Mouse (Mus musculus) macrophage (primary cell): ENCODE measurements around the gene Camk2n1. TPM values are rescaled to one million over a fixed set of nuclear protein-coding genes. Genes with fewer than 3 reads are reported as not detected.

ENCODE experiments used
- H3K27ac ChIP-seq: fragments of 350-480 bp; formaldehyde crosslinking; 2 replicates; pipeline ENCODE4 v1.9.0; 2021
- H3K36me3 ChIP-seq: fragments of 350-480 bp; formaldehyde crosslinking; 2 replicates; pipeline ENCODE4 v1.9.0; 2021; ENCODE audit errors: inconsistent target
- H3K4me3 ChIP-seq: fragments of 350-480 bp; formaldehyde crosslinking; 2 replicates; pipeline ENCODE4 v1.9.0; 2021; ENCODE audit errors: inconsistent target
- H3K79me2 ChIP-seq: fragments of 350-480 bp; formaldehyde crosslinking; 2 replicates; pipeline ENCODE4 v1.9.0; 2021; ENCODE audit errors: inconsistent target
- WGBS: methylation state at CpG from one replicate; pipeline ENCODE4 v1.1.7; 2026; ENCODE audit warnings: inconsistent platforms; ENCODE audit not compliant: missing documents; 5-methylcytosine and 5-hydroxymethylcytosine counted together
- polyA plus RNA-seq: library from polyadenylated mRNA; stranded (reverse); fragments of 250-400 nt; gene quantifications from 3 replicates; pipeline ENCODE4 v1.2.4, GENCODE M21; 2018; ENCODE audit warnings: inconsistent platforms

Gene Camk2n1
- polyA plus RNA-seq, 1 experiment from 2014 or later = not detected

GRCm38 (mm10) chr4:138429778-138430177, 24.3 kb upstream of the Camk2n1 start:
- 33% methylated on average over 3 of the region's 3 CpGs for WGBS
- H3K4me3 ChIP-seq = no peak overlapping the region
- peaks cover 2% of the 10 kb centered on the region; the same call in 1 of the 2 replicates for H3K79me2 ChIP-seq
- H3K36me3 ChIP-seq = no peaks in the 10 kb centered on the region
- H3K27ac ChIP-seq = no peak overlapping the region

DNA sequence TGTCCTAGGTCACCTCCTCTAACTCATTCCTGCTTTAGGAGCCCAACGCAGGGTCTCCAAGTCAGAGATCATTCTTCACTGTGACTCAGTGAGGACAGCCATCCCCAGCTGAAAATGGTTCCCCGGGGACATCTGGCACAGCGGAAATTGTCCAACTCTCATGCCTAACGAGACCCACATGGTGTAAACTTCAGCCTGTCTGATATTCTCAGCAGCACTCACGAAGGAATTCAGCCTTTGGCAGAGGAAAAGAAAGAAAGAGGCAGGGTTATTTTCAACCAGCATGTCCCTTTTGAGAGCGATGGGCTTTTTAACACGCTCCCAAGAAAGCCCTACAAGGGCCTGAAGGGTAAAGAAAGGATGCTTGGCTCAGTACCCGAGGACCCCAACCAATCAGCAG, 22.8 kb upstream of the Camk2n1 start:
- no peaks in the 10 kb centered on the region for H3K36me3 ChIP-seq
- 61% methylated on average over 8 of the region's 8 CpGs for WGBS
- H3K4me3 ChIP-seq = no peak overlapping the region
- H3K79me2 ChIP-seq = peaks cover 18% of the 10 kb centered on the region
- no peak overlapping the region for H3K27ac ChIP-seq

DNA sequence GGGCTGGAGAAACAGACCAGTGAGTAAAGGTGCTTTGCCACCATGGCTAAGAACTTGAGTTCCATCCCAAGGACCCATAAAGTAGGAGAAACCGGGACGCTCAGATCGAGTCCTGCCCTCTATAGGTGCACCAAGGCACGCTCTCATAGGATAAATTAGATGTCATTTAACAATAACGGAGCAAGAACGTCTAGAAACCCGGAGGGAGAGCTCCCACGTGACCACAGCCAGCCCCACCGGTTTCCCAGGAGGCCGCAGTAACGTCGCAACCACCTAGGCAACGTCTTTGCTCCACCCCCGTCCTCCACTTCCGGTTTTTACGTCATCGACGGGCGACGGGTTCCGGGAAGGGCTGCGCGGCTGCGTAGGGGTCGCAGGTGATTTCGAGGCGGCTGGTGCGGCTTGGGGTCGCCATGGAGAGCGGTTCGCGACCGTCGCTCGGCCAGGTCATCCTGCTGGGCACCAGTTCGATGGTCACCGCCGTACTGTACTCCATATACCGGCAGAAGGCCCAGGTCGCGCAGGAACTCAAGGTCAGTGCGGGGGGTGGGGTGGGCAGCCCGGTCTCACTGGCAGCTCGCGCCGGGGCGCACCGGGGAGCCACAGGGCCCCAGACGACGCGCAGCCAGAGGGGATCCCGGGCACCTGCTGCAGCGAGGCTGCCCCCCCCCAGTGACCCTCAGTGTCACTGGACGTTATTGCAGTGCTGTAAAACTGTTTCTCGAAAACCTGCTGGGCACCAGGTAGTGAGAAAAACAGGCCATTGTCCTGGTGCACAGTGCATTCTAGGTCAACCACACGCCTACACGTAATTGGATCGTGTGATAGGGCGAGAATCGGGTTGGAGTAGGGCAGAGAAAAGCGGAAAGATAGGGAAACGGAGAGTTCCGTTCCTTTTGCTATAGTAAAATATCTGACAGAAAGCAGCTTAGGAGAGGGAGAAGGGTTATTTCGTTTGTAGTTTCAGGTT, 19.5 kb upstream of the Camk2n1 start, which contains the start of gene Mul1:
Mul1 (plus strand) TSS at position 325 of the 970 bp plus-strand sequence.
- H3K27ac ChIP-seq = 0 out of 2 replicates have a peak within 1 kb of the TSS, but pooled peaks have one; percentile 21
- 1% methylated on average over 64 of the region's 64 CpGs for WGBS
- H3K36me3 ChIP-seq = peaks cover 25% of the 10 kb centered on the region
- H3K79me2 ChIP-seq = peaks cover 33% of the 10 kb centered on the region
- H3K4me3 ChIP-seq = peak within 1 kb of the TSS; percentile 76

DNA sequence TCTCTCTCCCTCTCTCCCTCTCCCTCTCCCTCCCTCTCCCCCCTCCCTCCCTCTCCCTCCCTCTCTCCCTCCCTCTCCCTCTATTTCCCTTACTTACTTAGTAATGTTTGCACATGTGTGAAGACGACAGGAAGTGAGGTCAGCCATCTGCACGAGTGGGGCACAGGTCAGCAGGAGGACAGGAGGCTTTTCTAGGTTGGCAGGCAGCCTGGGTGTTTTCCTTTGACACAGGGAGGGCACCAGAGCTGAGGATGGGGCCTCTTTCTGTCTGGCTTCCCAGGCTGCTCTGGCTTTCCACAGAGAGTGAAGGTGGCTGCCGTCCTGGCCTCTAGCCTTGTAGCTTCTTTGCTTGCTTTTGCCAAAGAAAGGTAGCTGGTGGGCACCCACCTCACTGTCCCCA, 14.1 kb upstream of the Camk2n1 start:
- Histone ChIP-seq H3K36me3 (peaks cover 43% of the 10 kb centered on the region), H3K4me3 (no peak overlapping the region), H3K79me2 (peaks cover 28% of the 10 kb centered on the region), H3K27ac (no peak overlapping the region)
- WGBS = 52% methylated on average over 3 of the region's 3 CpGs

DNA sequence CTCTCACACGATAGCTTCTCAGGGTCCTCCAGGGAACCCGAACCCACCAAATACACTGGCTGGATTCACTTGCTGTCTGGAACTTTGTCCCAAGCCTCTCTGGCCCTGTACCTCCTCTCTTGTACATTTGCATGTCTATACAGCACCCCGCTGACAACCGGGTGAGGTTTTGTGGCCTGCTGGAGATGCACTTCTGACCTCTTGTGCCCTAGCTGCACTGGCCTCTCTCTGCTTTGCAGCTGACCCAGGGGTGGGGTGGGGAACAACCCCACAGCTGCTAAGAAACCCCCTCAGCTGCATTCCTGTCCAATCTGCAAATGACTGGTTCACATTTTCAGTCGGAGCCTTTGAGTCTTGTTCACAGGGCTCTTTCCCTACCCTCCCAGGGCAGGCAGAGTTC, 9.2 kb upstream of the Camk2n1 start:
- Histone ChIP-seq H3K4me3 (no peak overlapping the region), H3K27ac (no peak overlapping the region), H3K79me2 (no peaks in the 10 kb centered on the region), H3K36me3 (peaks cover 16% of the 10 kb centered on the region)
- 46% methylated on average over 5 of the region's 5 CpGs for WGBS

DNA sequence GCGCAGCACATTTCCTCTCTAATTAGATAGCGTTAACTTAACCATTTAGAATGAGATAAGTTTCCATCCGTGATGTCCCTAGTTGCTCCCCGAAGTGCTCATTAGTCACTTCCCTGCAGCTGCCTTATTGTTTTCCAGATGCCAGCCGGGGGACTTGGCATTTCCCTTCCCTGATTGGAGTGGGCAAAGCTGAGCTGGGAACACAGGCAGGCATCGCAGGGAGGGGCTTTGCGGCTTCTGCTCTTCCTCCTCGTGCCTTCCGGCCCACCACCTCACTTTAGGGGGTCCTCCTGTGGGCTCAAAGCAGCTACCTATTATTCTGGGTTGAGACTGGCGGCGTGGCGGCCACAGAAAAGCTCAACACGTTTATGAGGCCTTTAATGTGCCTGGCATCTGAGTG, 7.1 kb upstream of the Camk2n1 start:
- WGBS = 24% methylated on average over 13 of the region's 13 CpGs
- Histone ChIP-seq H3K36me3 (no peaks in the 10 kb centered on the region), H3K79me2 (no peaks in the 10 kb centered on the region), H3K27ac (no peak overlapping the region), H3K4me3 (no peak overlapping the region)

DNA sequence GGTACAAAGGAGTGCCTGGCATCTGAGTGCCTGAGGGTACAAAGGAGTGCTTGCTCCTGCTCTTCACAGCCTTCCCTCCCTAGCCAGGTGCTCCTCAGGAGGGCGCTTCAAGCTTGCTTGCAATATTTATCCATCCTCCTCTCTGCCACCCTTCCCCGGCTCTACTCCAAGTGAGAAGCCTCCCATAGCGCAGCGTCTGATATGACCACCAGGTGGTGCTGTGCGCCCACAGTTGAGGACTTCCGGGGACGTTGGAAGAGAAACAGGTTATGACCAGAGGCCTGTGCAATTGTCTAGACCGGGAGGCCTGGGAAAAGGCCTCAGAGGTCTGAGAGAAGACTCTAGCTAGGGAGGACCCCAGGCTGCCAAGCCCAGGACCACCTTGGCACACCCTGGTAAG, 6.7 kb upstream of the Camk2n1 start:
- Histone ChIP-seq H3K4me3 (no peak overlapping the region), H3K27ac (no peak overlapping the region), H3K36me3 (no peaks in the 10 kb centered on the region), H3K79me2 (no peaks in the 10 kb centered on the region)
- 2% methylated on average over 8 of the region's 8 CpGs for WGBS

GRCm38 (mm10) chr4:138447827-138448602, 6.1 kb upstream of the Camk2n1 start:
- Histone ChIP-seq H3K27ac (no peak overlapping the region), H3K79me2 (no peaks in the 10 kb centered on the region), H3K4me3 (no peak overlapping the region), H3K36me3 (no peaks in the 10 kb centered on the region)
- WGBS = 51% methylated on average over 15 of the region's 15 CpGs

- H3K36me3 ChIP-seq = no peaks in the 10 kb centered on the region
- 65% methylated on average over 7 of the region's 7 CpGs for WGBS
- H3K27ac ChIP-seq = no peak overlapping the region
- no peak overlapping the region for H3K4me3 ChIP-seq
- no peaks in the 10 kb centered on the region for H3K79me2 ChIP-seq
These were observed 5.1 kb upstream of the Camk2n1 start for GRCm38 (mm10) chr4:138448872-138449615.

GRCm38 (mm10) chr4:138449636-138450314, 4.3 kb upstream of the Camk2n1 start:
- no peak overlapping the region for H3K27ac ChIP-seq
- H3K36me3 ChIP-seq = no peaks in the 10 kb centered on the region
- H3K4me3 ChIP-seq = no peak overlapping the region
- no peaks in the 10 kb centered on the region for H3K79me2 ChIP-seq
- WGBS = 72% methylated on average over 9 of the region's 12 CpGs

- Histone ChIP-seq H3K79me2 (no peaks in the 10 kb centered on the region), H3K36me3 (no peaks in the 10 kb centered on the region), H3K27ac (no peak overlapping the region), H3K4me3 (no peak overlapping the region)
- WGBS = 46% methylated on average over 15 of the region's 15 CpGs
These were observed 1.6 kb upstream of the Camk2n1 start for GRCm38 (mm10) chr4:138452306-138453096.

DNA sequence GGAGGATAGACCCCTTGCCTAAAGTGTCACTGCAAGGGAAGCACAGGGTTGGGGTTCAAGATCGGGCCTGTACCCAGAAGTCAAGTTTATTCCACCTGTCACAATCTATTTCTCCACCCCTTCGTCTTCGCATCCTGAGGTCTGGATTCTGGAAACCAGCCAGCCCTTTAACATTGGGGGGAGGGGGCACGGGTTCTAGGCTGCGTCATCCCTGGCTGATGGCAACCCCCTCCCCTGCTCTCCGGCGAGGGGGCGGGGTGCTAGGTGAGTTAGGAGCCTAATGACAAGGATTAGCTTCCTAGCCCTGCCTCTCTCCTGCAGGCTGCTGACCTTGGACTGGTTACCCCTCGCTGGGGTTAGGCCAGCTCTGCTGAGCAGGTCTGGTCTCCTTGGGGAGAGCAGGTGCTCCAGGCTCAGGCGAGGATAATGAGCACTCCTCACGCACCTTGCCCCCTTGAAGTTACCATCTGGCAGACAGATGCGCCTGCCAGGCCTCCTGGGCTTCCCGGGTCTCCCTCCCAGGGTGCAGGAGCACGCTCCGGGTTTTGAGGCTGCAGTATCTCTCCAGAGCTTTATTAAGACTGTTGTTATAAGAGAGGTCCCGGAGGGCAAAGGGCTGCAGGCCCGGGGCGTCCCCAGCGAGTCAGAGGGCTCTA, 889 bp upstream of the Camk2n1 start:
- H3K36me3 ChIP-seq = no peaks in the 10 kb centered on the region
- H3K27ac ChIP-seq = no peak overlapping the region
- WGBS = 20% methylated on average over 19 of the region's 19 CpGs
- no peak overlapping the region for H3K4me3 ChIP-seq
- no peaks in the 10 kb centered on the region for H3K79me2 ChIP-seq

DNA sequence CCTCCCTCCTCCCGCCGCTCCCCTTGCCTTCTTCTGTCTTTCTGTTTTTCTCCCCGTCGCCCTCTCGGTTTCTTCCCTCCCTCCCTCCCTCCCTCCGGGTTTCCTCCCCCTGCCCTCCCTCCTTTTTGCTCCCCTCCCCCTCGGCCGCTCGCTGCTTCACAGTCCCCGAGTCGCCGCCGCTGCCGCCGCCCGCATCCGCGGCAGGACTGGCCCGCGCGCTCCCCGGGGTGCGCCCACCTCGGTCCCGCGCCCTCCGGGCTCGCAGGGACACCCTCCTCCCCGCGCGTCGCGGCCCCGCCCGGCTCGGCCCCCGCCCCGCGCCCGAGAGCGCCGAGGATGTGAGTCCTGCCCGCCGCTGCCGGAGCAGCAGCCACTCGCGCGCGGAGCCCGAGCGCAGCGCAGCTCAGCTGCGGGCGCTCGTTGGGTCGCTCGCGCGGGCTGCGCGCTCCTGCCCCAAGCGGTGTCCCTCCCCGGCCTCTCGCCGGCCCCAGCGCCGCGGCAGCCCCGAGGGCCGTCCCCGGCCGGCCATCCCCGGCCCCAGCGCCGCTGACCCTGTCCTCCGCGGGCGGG, 542 bp downstream of the Camk2n1 start:
- Histone ChIP-seq H3K27ac (no peak overlapping the region), H3K36me3 (no peaks in the 10 kb centered on the region), H3K79me2 (no peaks in the 10 kb centered on the region), H3K4me3 (no peak overlapping the region)
- WGBS = 3% methylated on average over 56 of the region's 78 CpGs
